Mouse (Mus musculus): ENCODE results near the gene Itsn1. TPM values are rescaled to one million over a fixed set of nuclear protein-coding genes. Genes with fewer than 3 reads are reported as not detected.

The Itsn1 gene
- polyA plus RNA-seq, 1 experiment from 2014 or later, result 61.2 TPM

- no peak overlapping the region for H3K4me2 ChIP-seq (ENCODE audit: low read depth)
- no peak overlapping the region for H3K4me3 ChIP-seq (ENCODE audit: low read depth, low read length)
- H3K9ac ChIP-seq (ENCODE audit: low read length), result no peak overlapping the region
- peaks cover 6% of the 10 kb centered on the region for H3K4me1 ChIP-seq (ENCODE audit: control insufficient read depth, insufficient read depth, low read length)
- no peak overlapping the region for H3K27ac ChIP-seq (ENCODE audit: low read depth, low read length)
- no peak for DNase-seq (ENCODE audit: low spot score)
- 92% methylated on average over 7 of the region's 7 CpGs for WGBS
- H3K27me3 ChIP-seq (ENCODE audit: control insufficient read depth, insufficient read depth, low read length), result no peaks in the 10 kb centered on the region
- H3K36me3 ChIP-seq (ENCODE audit: control insufficient read depth, insufficient read depth, low read length), result peaks cover 27% of the 10 kb centered on the region
- ATAC-seq (ENCODE audit: insufficient read depth, low FRiP score, low TSS enrichment), result no peak
- H3K9me3 ChIP-seq (ENCODE audit: control insufficient read depth, low read length), result no peaks in the 10 kb centered on the region
Measured at GRCm38 (mm10) chr16:91822325-91822724, 93.2 kb downstream of the Itsn1 start.

- peaks cover 27% of the 10 kb centered on the region for H3K36me3 ChIP-seq (ENCODE audit: control insufficient read depth, insufficient read depth, low read length)
- 90% methylated on average over 6 of the region's 6 CpGs for WGBS
Measured at GRCm38 (mm10) chr16:91822759-91823158, 93.7 kb downstream of the Itsn1 start.

DNA sequence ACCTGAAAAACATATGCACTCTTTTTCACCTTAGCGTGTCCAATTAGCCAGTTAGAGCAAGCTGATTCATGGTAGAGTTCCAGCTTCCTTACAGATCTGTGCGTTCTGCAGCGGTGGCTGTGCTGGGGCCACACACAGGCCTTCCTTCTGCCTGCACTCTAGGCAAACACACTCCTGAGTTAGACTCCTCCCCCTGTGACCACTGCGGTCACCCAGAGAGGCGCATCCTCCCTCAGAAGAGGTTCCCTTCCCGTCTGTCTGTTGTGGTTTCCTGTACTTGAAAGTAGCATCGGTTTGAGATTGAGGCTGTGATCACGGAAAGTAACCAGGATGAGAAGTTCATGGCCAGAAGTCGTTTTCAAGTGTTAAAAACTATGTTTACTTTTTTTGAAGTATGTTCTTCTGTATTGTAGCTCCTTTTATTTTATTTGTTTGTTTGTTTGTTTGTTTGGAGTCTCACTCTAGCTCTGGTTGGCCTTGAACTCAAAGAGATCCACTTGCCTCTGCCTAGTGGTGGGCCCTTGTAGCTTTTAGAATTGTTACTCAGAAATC lies 96.8 kb downstream of the Itsn1 start:
- Histone ChIP-seq H3K27ac (ENCODE audit: low read depth, low read length) (no peak overlapping the region), H3K9me3 (ENCODE audit: control insufficient read depth, low read length) (no peaks in the 10 kb centered on the region), H3K27me3 (ENCODE audit: control insufficient read depth, insufficient read depth, low read length) (no peaks in the 10 kb centered on the region), H3K9ac (ENCODE audit: low read length) (no peak overlapping the region), H3K4me3 (ENCODE audit: low read depth, low read length) (no peak overlapping the region), H3K36me3 (ENCODE audit: control insufficient read depth, insufficient read depth, low read length) (peaks cover 14% of the 10 kb centered on the region), H3K4me1 (ENCODE audit: control insufficient read depth, insufficient read depth, low read length) (peaks cover 6% of the 10 kb centered on the region), H3K4me2 (ENCODE audit: low read depth) (no peak overlapping the region)
- WGBS, result 66% methylated on average over 9 of the region's 9 CpGs
- DNase-seq (ENCODE audit: low spot score) (no peak), ATAC-seq (ENCODE audit: insufficient read depth, low FRiP score, low TSS enrichment) (no peak; the same call in 1 of the 2 replicates)

More at GRCm38 (mm10) chr16:91822759-91823158, 93.7 kb downstream of the Itsn1 start:
- no peak overlapping the region for H3K4me3 ChIP-seq (ENCODE audit: low read depth, low read length)
- no peak overlapping the region for H3K27ac ChIP-seq (ENCODE audit: low read depth, low read length)
- DNase-seq (ENCODE audit: low spot score), result no peak
- H3K9ac ChIP-seq (ENCODE audit: low read length), result no peak overlapping the region
- peaks cover 6% of the 10 kb centered on the region for H3K4me1 ChIP-seq (ENCODE audit: control insufficient read depth, insufficient read depth, low read length)
- ATAC-seq (ENCODE audit: insufficient read depth, low FRiP score, low TSS enrichment), result no peak
- no peak overlapping the region for H3K4me2 ChIP-seq (ENCODE audit: low read depth)
- no peaks in the 10 kb centered on the region for H3K27me3 ChIP-seq (ENCODE audit: control insufficient read depth, insufficient read depth, low read length)
- H3K9me3 ChIP-seq (ENCODE audit: control insufficient read depth, low read length), result no peaks in the 10 kb centered on the region

DNA sequence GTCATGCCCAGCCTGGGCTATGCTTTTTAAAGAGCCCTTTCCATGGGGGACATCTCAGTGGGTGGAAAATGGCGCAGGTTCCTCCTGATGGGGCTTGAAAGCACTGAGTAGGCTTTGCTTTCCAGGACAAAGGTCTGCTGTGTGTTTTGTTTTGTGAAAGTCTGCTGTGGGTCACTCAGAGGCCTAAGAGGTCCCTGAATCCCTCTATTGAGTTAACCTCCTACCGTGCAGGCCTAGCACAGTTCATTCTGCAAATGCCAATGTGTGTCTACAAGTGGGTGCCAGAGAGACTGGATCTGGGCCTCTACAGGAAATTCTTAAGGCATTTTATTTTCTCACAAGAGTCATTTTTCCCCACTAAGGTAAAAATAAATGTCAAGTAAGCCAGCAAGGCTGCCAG lies 97.8 kb downstream of the Itsn1 start:
- no peak overlapping the region for H3K4me3 ChIP-seq (ENCODE audit: low read depth, low read length)
- no peaks in the 10 kb centered on the region for H3K9me3 ChIP-seq (ENCODE audit: control insufficient read depth, low read length)
- H3K27me3 ChIP-seq (ENCODE audit: control insufficient read depth, insufficient read depth, low read length), result no peaks in the 10 kb centered on the region
- ATAC-seq (ENCODE audit: insufficient read depth, low FRiP score, low TSS enrichment) (no peak), DNase-seq (ENCODE audit: low spot score) (no peak)
- no peak overlapping the region for H3K27ac ChIP-seq (ENCODE audit: low read depth, low read length)
- 44% methylated on average over 2 of the region's 2 CpGs for WGBS
- no peak overlapping the region for H3K4me2 ChIP-seq (ENCODE audit: low read depth)
- H3K36me3 ChIP-seq (ENCODE audit: control insufficient read depth, insufficient read depth, low read length), result peaks cover 7% of the 10 kb centered on the region; the same call in 1 of the 2 replicates
- peaks cover 6% of the 10 kb centered on the region for H3K4me1 ChIP-seq (ENCODE audit: control insufficient read depth, insufficient read depth, low read length)
- no peak overlapping the region for H3K9ac ChIP-seq (ENCODE audit: low read length)

GRCm38 (mm10) chr16:91827456-91827855 lies 98.4 kb downstream of the Itsn1 start:
- no peak for DNase-seq (ENCODE audit: low spot score)
- WGBS, result 43% methylated on average over 5 of the region's 5 CpGs
- H3K27ac ChIP-seq (ENCODE audit: low read depth, low read length), result no peak overlapping the region
- no peak overlapping the region for H3K4me3 ChIP-seq (ENCODE audit: low read depth, low read length)
- 0 out of 2 replicates have a peak, but pooled peaks cover 5% of the 10 kb centered on the region for H3K36me3 ChIP-seq (ENCODE audit: control insufficient read depth, insufficient read depth, low read length)
- H3K9me3 ChIP-seq (ENCODE audit: control insufficient read depth, low read length), result no peaks in the 10 kb centered on the region
- peaks cover 6% of the 10 kb centered on the region for H3K4me1 ChIP-seq (ENCODE audit: control insufficient read depth, insufficient read depth, low read length)
- no peak overlapping the region for H3K4me2 ChIP-seq (ENCODE audit: low read depth)
- H3K27me3 ChIP-seq (ENCODE audit: control insufficient read depth, insufficient read depth, low read length), result no peaks in the 10 kb centered on the region
- no peak overlapping the region for H3K9ac ChIP-seq (ENCODE audit: low read length)
- ATAC-seq (ENCODE audit: insufficient read depth, low FRiP score, low TSS enrichment), result no peak

GRCm38 (mm10) chr16:91828160-91828559 lies 99.1 kb downstream of the Itsn1 start:
- 73% methylated on average over 7 of the region's 7 CpGs for WGBS
- Histone ChIP-seq H3K27me3 (ENCODE audit: control insufficient read depth, insufficient read depth, low read length) (no peaks in the 10 kb centered on the region), H3K4me3 (ENCODE audit: low read depth, low read length) (no peak overlapping the region), H3K9me3 (ENCODE audit: control insufficient read depth, low read length) (no peaks in the 10 kb centered on the region), H3K4me1 (ENCODE audit: control insufficient read depth, insufficient read depth, low read length) (peaks cover 6% of the 10 kb centered on the region), H3K36me3 (ENCODE audit: control insufficient read depth, insufficient read depth, low read length) (0 out of 2 replicates have a peak, but pooled peaks cover 5% of the 10 kb centered on the region), H3K27ac (ENCODE audit: low read depth, low read length) (no peak overlapping the region), H3K9ac (ENCODE audit: low read length) (no peak overlapping the region), H3K4me2 (ENCODE audit: low read depth) (no peak overlapping the region)
- DNase-seq (ENCODE audit: low spot score) (no peak), ATAC-seq (ENCODE audit: insufficient read depth, low FRiP score, low TSS enrichment) (peak; percentile 38; the same call in 1 of the 2 replicates)

DNA sequence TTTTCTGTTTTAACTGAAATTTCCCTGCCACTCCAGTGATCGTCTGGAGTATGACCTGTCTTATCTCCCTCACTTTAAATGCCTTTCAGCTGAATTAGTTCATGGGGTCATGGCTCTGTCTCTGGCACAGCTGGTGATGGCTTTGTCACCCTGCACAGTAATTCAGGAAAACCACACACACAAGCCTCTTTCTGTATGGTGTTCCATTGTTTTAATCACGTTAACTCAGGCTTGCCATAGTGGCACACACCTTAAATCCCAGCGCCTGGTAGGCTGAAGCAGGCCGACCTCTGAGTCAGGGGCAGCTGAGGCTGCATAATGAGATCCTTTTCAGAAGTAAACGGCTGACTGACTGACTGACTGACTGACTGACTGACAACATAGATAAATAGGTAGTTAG lies 99.5 kb downstream of the Itsn1 start:
- Histone ChIP-seq H3K27me3 (ENCODE audit: control insufficient read depth, insufficient read depth, low read length) (no peaks in the 10 kb centered on the region), H3K9me3 (ENCODE audit: control insufficient read depth, low read length) (no peaks in the 10 kb centered on the region), H3K27ac (ENCODE audit: low read depth, low read length) (no peak overlapping the region), H3K4me3 (ENCODE audit: low read depth, low read length) (no peak overlapping the region), H3K36me3 (ENCODE audit: control insufficient read depth, insufficient read depth, low read length) (0 out of 2 replicates have a peak, but pooled peaks cover 5% of the 10 kb centered on the region), H3K4me2 (ENCODE audit: low read depth) (no peak overlapping the region), H3K4me1 (ENCODE audit: control insufficient read depth, insufficient read depth, low read length) (peaks cover 6% of the 10 kb centered on the region), H3K9ac (ENCODE audit: low read length) (no peak overlapping the region)
- 65% methylated on average over 5 of the region's 5 CpGs for WGBS
- DNase-seq (ENCODE audit: low spot score) (no peak), ATAC-seq (ENCODE audit: insufficient read depth, low FRiP score, low TSS enrichment) (no peak)

GRCm38 (mm10) chr16:91829121-91829520 lies 100.0 kb downstream of the Itsn1 start:
- H3K27ac ChIP-seq (ENCODE audit: low read depth, low read length), result 0 out of 2 replicates have a peak overlapping the region, but pooled peaks have one; percentile 23
- 0 out of 2 replicates have a peak, but pooled peaks cover 5% of the 10 kb centered on the region for H3K36me3 ChIP-seq (ENCODE audit: control insufficient read depth, insufficient read depth, low read length)
- no peak for ATAC-seq (ENCODE audit: insufficient read depth, low FRiP score, low TSS enrichment)
- peaks cover 6% of the 10 kb centered on the region for H3K4me1 ChIP-seq (ENCODE audit: control insufficient read depth, insufficient read depth, low read length)
- H3K27me3 ChIP-seq (ENCODE audit: control insufficient read depth, insufficient read depth, low read length), result no peaks in the 10 kb centered on the region
- H3K9me3 ChIP-seq (ENCODE audit: control insufficient read depth, low read length), result no peaks in the 10 kb centered on the region
- no peak overlapping the region for H3K4me3 ChIP-seq (ENCODE audit: low read depth, low read length)
- no peak overlapping the region for H3K9ac ChIP-seq (ENCODE audit: low read length)
- 81% methylated on average over 5 of the region's 5 CpGs for WGBS
- H3K4me2 ChIP-seq (ENCODE audit: low read depth), result no peak overlapping the region
- DNase-seq (ENCODE audit: low spot score), result no peak

GRCm38 (mm10) chr16:91830260-91830659 lies 101.2 kb downstream of the Itsn1 start:
- H3K4me3 ChIP-seq (ENCODE audit: low read depth, low read length), result no peak overlapping the region
- H3K36me3 ChIP-seq (ENCODE audit: control insufficient read depth, insufficient read depth, low read length), result 0 out of 2 replicates have a peak, but pooled peaks cover 5% of the 10 kb centered on the region
- H3K27ac ChIP-seq (ENCODE audit: low read depth, low read length), result 0 out of 2 replicates have a peak overlapping the region, but pooled peaks have one; percentile 58
- H3K4me2 ChIP-seq (ENCODE audit: low read depth), result no peak overlapping the region
- no peak overlapping the region for H3K9ac ChIP-seq (ENCODE audit: low read length)
- ATAC-seq (ENCODE audit: insufficient read depth, low FRiP score, low TSS enrichment) (0 out of 2 replicates have a peak, but pooled peaks have one; percentile 17), DNase-seq (ENCODE audit: low spot score) (no peak)
- no peaks in the 10 kb centered on the region for H3K9me3 ChIP-seq (ENCODE audit: control insufficient read depth, low read length)
- peaks cover 6% of the 10 kb centered on the region for H3K4me1 ChIP-seq (ENCODE audit: control insufficient read depth, insufficient read depth, low read length)
- WGBS, result 84% methylated on average over 23 of the region's 23 CpGs
- H3K27me3 ChIP-seq (ENCODE audit: control insufficient read depth, insufficient read depth, low read length), result no peaks in the 10 kb centered on the region

Measured in neural tube, embryonic 11.5 days (tissue).